Mouse (Mus musculus) heart, postnatal 10 days (tissue): Measurements from ENCODE around the gene Qsox2. TPM values are rescaled to one million over a fixed set of nuclear protein-coding genes. Genes with fewer than 3 reads are reported as not detected.
A peak's percentile ranks its signal among the peaks of the same experiment; 100 is the strongest.

Experiments
- DNase-seq, 2 experiments: peaks; one replicate each; pipeline ENCODE4 v3.0.0; 2021
- intact Hi-C: fragments of 180-260 bp; cut with DNase I; formaldehyde crosslinking; loops from one replicate; pipeline ENCODE4 v1.15.1; 2025
- total RNA-seq, 2 experiments: library from RNA; stranded (reverse); gene quantifications; 2 replicates each; pipeline ENCODE4 v1.2.3; 2021

Qsox2 gene
- total RNA-seq: 10 to 100 TPM; 11.8 to 12.8 TPM

- DNase-seq: peak; percentile 93 to 95
- intact Hi-C loops: no loop called here
Observed at GRCm38 (mm10) chr2:26237290-26237782, at the start of gene Qsox2. TSS of gene Qsox2 (minus strand) at chr2:26237525.

- intact Hi-C loops: no loop called here
- DNase-seq: no peak
Observed at GRCm38 (mm10) chr2:26286391-26286790, 49.1 kb upstream of the Qsox2 start.

GRCm38 (mm10) chr2:26285804-26286203 is 48.5 kb upstream of the Qsox2 start:
- peak; percentile 45 to 56 for DNase-seq
- intact Hi-C loops: no loop called here

GRCm38 (mm10) chr2:26280594-26280993 is 43.3 kb upstream of the Qsox2 start:
- intact Hi-C loops: no loop called here
- no peak for DNase-seq

- intact Hi-C loops: loop anchor here (10.0 kb wide), 2 partner anchors 225 to 445 kb away; no protein-coding TSS in a partner anchor
Observed at GRCm38 (mm10) chr2:26279712-26280111, 42.4 kb upstream of the Qsox2 start.

GRCm38 (mm10) chr2:26273611-26274010 is 36.3 kb upstream of the Qsox2 start:
- DNase-seq: peak; percentile 71 to 84
- intact Hi-C loops: loop anchor here (1.0 to 10.0 kb wide), 5 partner anchors 45 to 439 kb away; no protein-coding TSS in a partner anchor

More at GRCm38 (mm10) chr2:26279712-26280111, 42.4 kb upstream of the Qsox2 start:
- no peak for DNase-seq

GRCm38 (mm10) chr2:26268216-26268615 is 30.9 kb upstream of the Qsox2 start:
- DNase-seq: no peak
- intact Hi-C loops: no loop called here

- no peak for DNase-seq
- intact Hi-C loops: no loop called here
Observed at GRCm38 (mm10) chr2:26266066-26266742, 28.9 kb upstream of the Qsox2 start.

- intact Hi-C loops: no loop called here
Observed at GRCm38 (mm10) chr2:26265095-26265494, 27.8 kb upstream of the Qsox2 start.

GRCm38 (mm10) chr2:26264646-26265045 is 27.3 kb upstream of the Qsox2 start:
- no peak for DNase-seq
- intact Hi-C loops: no loop called here

More at GRCm38 (mm10) chr2:26265095-26265494, 27.8 kb upstream of the Qsox2 start:
- peak; percentile 35 to 38 for DNase-seq

- intact Hi-C loops: no loop called here
- DNase-seq: no peak
Observed at GRCm38 (mm10) chr2:26257315-26258096, 20.2 kb upstream of the Qsox2 start.

- intact Hi-C loops: no loop called here
- DNase-seq: no peak
Observed at GRCm38 (mm10) chr2:26254816-26255215, 17.5 kb upstream of the Qsox2 start.

GRCm38 (mm10) chr2:26252514-26253206 is 15.3 kb upstream of the Qsox2 start:
- DNase-seq: no peak
- intact Hi-C loops: no loop called here

GRCm38 (mm10) chr2:26247531-26247930 is 10.2 kb upstream of the Qsox2 start:
- DNase-seq: peak; percentile 31 to 41
- intact Hi-C loops: no loop called here

- intact Hi-C loops: no loop called here
- no peak for DNase-seq
Observed at GRCm38 (mm10) chr2:26240841-26241240, 3.5 kb upstream of the Qsox2 start.

- DNase-seq: no peak
- intact Hi-C loops: no loop called here
Observed at GRCm38 (mm10) chr2:26240330-26240729, 3.0 kb upstream of the Qsox2 start.

GRCm38 (mm10) chr2:26236681-26237289 is 540 bp downstream of the Qsox2 start:
- DNase-seq: no peak
- intact Hi-C loops: no loop called here

- intact Hi-C loops: no loop called here
- peak; percentile 27 to 64 for DNase-seq
Observed at GRCm38 (mm10) chr2:26234771-26235170, 2.6 kb downstream of the Qsox2 start.

- intact Hi-C loops: no loop called here
- DNase-seq: peak in 1 of 2 experiments; percentile 28
Observed at GRCm38 (mm10) chr2:26234253-26234652, 3.1 kb downstream of the Qsox2 start.

GRCm38 (mm10) chr2:26231366-26231765 is 6.0 kb downstream of the Qsox2 start:
- no peak for DNase-seq
- intact Hi-C loops: no loop called here

GRCm38 (mm10) chr2:26230253-26230652 is 7.1 kb downstream of the Qsox2 start:
- no peak for DNase-seq
- intact Hi-C loops: no loop called here
